Mouse (Mus musculus): ENCODE measurements around the gene Igsf9. TPM values are rescaled to one million over a fixed set of nuclear protein-coding genes. Genes with fewer than 3 reads are reported as not detected.

The Igsf9 gene
- polyA plus RNA-seq, 1 experiment from 2014 or later, result 83.2 TPM

- H3K4me2 ChIP-seq, result no peak overlapping the region
- no peak overlapping the region for H3K27ac ChIP-seq
- no peaks in the 10 kb centered on the region for H3K36me3 ChIP-seq
- no peak overlapping the region for H3K4me3 ChIP-seq
- no peak for ATAC-seq (ENCODE audit: insufficient number of reproducible peaks, insufficient read depth, low FRiP score, low TSS enrichment, low read depth)
- H3K27me3 ChIP-seq, result no peaks in the 10 kb centered on the region
- H3K9me3 ChIP-seq, result no peaks in the 10 kb centered on the region
- H3K4me1 ChIP-seq, result peaks cover 9% of the 10 kb centered on the region
- WGBS, result 69% methylated on average over 2 of the region's 2 CpGs
- H3K9ac ChIP-seq, result no peak overlapping the region
Observed at GRCm38 (mm10) chr1:172452911-172453310, 28.7 kb upstream of the Igsf9 start.

GRCm38 (mm10) chr1:172453810-172454209 is 27.8 kb upstream of the Igsf9 start:
- Histone ChIP-seq H3K27ac (no peak overlapping the region), H3K9me3 (no peaks in the 10 kb centered on the region), H3K36me3 (no peaks in the 10 kb centered on the region), H3K4me2 (no peak overlapping the region), H3K27me3 (no peaks in the 10 kb centered on the region), H3K4me1 (peaks cover 9% of the 10 kb centered on the region), H3K4me3 (no peak overlapping the region), H3K9ac (no peak overlapping the region)
- no peak for ATAC-seq (ENCODE audit: insufficient number of reproducible peaks, insufficient read depth, low FRiP score, low TSS enrichment, low read depth)
- WGBS, result 89% methylated on average over 2 of the region's 2 CpGs

- Histone ChIP-seq H3K27ac (no peak overlapping the region), H3K36me3 (no peaks in the 10 kb centered on the region), H3K4me1 (peaks cover 9% of the 10 kb centered on the region), H3K4me2 (no peak overlapping the region), H3K9me3 (no peaks in the 10 kb centered on the region), H3K4me3 (no peak overlapping the region), H3K27me3 (no peaks in the 10 kb centered on the region), H3K9ac (no peak overlapping the region)
- 16% methylated on average over 4 of the region's 4 CpGs for WGBS
- ATAC-seq (ENCODE audit: insufficient number of reproducible peaks, insufficient read depth, low FRiP score, low TSS enrichment, low read depth), result no peak
Observed at GRCm38 (mm10) chr1:172455416-172455815, 26.2 kb upstream of the Igsf9 start.

- no peak overlapping the region for H3K27ac ChIP-seq
- H3K27me3 ChIP-seq, result no peaks in the 10 kb centered on the region
- H3K4me1 ChIP-seq, result peaks cover 4% of the 10 kb centered on the region
- WGBS, result 41% methylated on average over 7 of the region's 7 CpGs
- H3K9me3 ChIP-seq, result no peaks in the 10 kb centered on the region
- ATAC-seq (ENCODE audit: insufficient number of reproducible peaks, insufficient read depth, low FRiP score, low TSS enrichment, low read depth), result no peak
- H3K4me3 ChIP-seq, result no peak overlapping the region
- H3K4me2 ChIP-seq, result no peak overlapping the region
- H3K9ac ChIP-seq, result no peak overlapping the region
- H3K36me3 ChIP-seq, result no peaks in the 10 kb centered on the region
Observed at GRCm38 (mm10) chr1:172456001-172456677, 25.4 kb upstream of the Igsf9 start.

GRCm38 (mm10) chr1:172457196-172457595 is 24.4 kb upstream of the Igsf9 start:
- no peak overlapping the region for H3K9ac ChIP-seq
- ATAC-seq (ENCODE audit: insufficient number of reproducible peaks, insufficient read depth, low FRiP score, low TSS enrichment, low read depth), result no peak
- H3K4me2 ChIP-seq, result no peak overlapping the region
- 96% methylated on average over 3 of the region's 3 CpGs for WGBS
- no peak overlapping the region for H3K27ac ChIP-seq
- no peak overlapping the region for H3K4me3 ChIP-seq
- no peaks in the 10 kb centered on the region for H3K36me3 ChIP-seq
- H3K4me1 ChIP-seq, result peaks cover 3% of the 10 kb centered on the region; the same call in 1 of the 2 replicates
- H3K27me3 ChIP-seq, result no peaks in the 10 kb centered on the region
- H3K9me3 ChIP-seq, result no peaks in the 10 kb centered on the region

- H3K4me1 ChIP-seq, result peaks cover 3% of the 10 kb centered on the region; the same call in 1 of the 2 replicates
- no peak overlapping the region for H3K27ac ChIP-seq
- H3K4me3 ChIP-seq, result no peak overlapping the region
- no peaks in the 10 kb centered on the region for H3K27me3 ChIP-seq
- WGBS, result 80% methylated on average over 3 of the region's 3 CpGs
- no peaks in the 10 kb centered on the region for H3K9me3 ChIP-seq
- ATAC-seq (ENCODE audit: insufficient number of reproducible peaks, insufficient read depth, low FRiP score, low TSS enrichment, low read depth), result no peak
- H3K36me3 ChIP-seq, result no peaks in the 10 kb centered on the region
- no peak overlapping the region for H3K9ac ChIP-seq
- H3K4me2 ChIP-seq, result no peak overlapping the region
Observed at GRCm38 (mm10) chr1:172458041-172458440, 23.5 kb upstream of the Igsf9 start.

GRCm38 (mm10) chr1:172461602-172462001 is 20.0 kb upstream of the Igsf9 start:
- no peak overlapping the region for H3K27ac ChIP-seq
- ATAC-seq (ENCODE audit: insufficient number of reproducible peaks, insufficient read depth, low FRiP score, low TSS enrichment, low read depth), result no peak
- H3K4me1 ChIP-seq, result no peaks in the 10 kb centered on the region
- no peak overlapping the region for H3K4me3 ChIP-seq
- no peaks in the 10 kb centered on the region for H3K36me3 ChIP-seq
- 54% methylated on average over 2 of the region's 2 CpGs for WGBS
- no peaks in the 10 kb centered on the region for H3K9me3 ChIP-seq
- H3K27me3 ChIP-seq, result no peaks in the 10 kb centered on the region
- H3K9ac ChIP-seq, result no peak overlapping the region
- H3K4me2 ChIP-seq, result no peak overlapping the region

- no peak overlapping the region for H3K9ac ChIP-seq
Observed at GRCm38 (mm10) chr1:172462534-172462933, 19.1 kb upstream of the Igsf9 start.

GRCm38 (mm10) chr1:172463387-172464333 is 17.9 kb upstream of the Igsf9 start:
- H3K9ac ChIP-seq, result no peak overlapping the region
- H3K4me3 ChIP-seq, result no peak overlapping the region
- ATAC-seq (ENCODE audit: insufficient number of reproducible peaks, insufficient read depth, low FRiP score, low TSS enrichment, low read depth), result no peak
- H3K27me3 ChIP-seq, result no peaks in the 10 kb centered on the region
- no peaks in the 10 kb centered on the region for H3K9me3 ChIP-seq
- H3K4me1 ChIP-seq, result no peaks in the 10 kb centered on the region
- H3K36me3 ChIP-seq, result no peaks in the 10 kb centered on the region
- 82% methylated on average over 16 of the region's 16 CpGs for WGBS
- H3K4me2 ChIP-seq, result no peak overlapping the region
- H3K27ac ChIP-seq, result no peak overlapping the region

More at GRCm38 (mm10) chr1:172462534-172462933, 19.1 kb upstream of the Igsf9 start:
- ATAC-seq (ENCODE audit: insufficient number of reproducible peaks, insufficient read depth, low FRiP score, low TSS enrichment, low read depth), result no peak
- Histone ChIP-seq H3K4me1 (no peaks in the 10 kb centered on the region), H3K4me2 (no peak overlapping the region), H3K27me3 (no peaks in the 10 kb centered on the region), H3K27ac (no peak overlapping the region), H3K36me3 (no peaks in the 10 kb centered on the region), H3K4me3 (no peak overlapping the region), H3K9me3 (no peaks in the 10 kb centered on the region)
- WGBS, result 77% methylated on average over 3 of the region's 3 CpGs

GRCm38 (mm10) chr1:172468301-172468877 is 13.2 kb upstream of the Igsf9 start:
- no peak overlapping the region for H3K4me3 ChIP-seq
- WGBS, result 75% methylated on average over 11 of the region's 11 CpGs
- no peaks in the 10 kb centered on the region for H3K9me3 ChIP-seq
- no peaks in the 10 kb centered on the region for H3K27me3 ChIP-seq
- no peak overlapping the region for H3K4me2 ChIP-seq
- H3K9ac ChIP-seq, result no peak overlapping the region
- H3K27ac ChIP-seq, result no peak overlapping the region
- H3K36me3 ChIP-seq, result no peaks in the 10 kb centered on the region
- no peaks in the 10 kb centered on the region for H3K4me1 ChIP-seq
- ATAC-seq (ENCODE audit: insufficient number of reproducible peaks, insufficient read depth, low FRiP score, low TSS enrichment, low read depth), result no peak

GRCm38 (mm10) chr1:172469373-172469772 is 12.2 kb upstream of the Igsf9 start:
- Histone ChIP-seq H3K27ac (no peak overlapping the region), H3K4me3 (no peak overlapping the region), H3K9ac (no peak overlapping the region), H3K36me3 (no peaks in the 10 kb centered on the region), H3K4me1 (no peaks in the 10 kb centered on the region), H3K9me3 (no peaks in the 10 kb centered on the region), H3K4me2 (no peak overlapping the region), H3K27me3 (no peaks in the 10 kb centered on the region)
- WGBS, result 79% methylated on average over 5 of the region's 5 CpGs
- no peak for ATAC-seq (ENCODE audit: insufficient number of reproducible peaks, insufficient read depth, low FRiP score, low TSS enrichment, low read depth)
